Mouse (Mus musculus) midbrain, embryonic 14.5 days (tissue): ENCODE measurements around the gene Pde1a. TPM values are rescaled to one million over a fixed set of nuclear protein-coding genes. Genes with fewer than 3 reads are reported as not detected.

Source experiments
- ATAC-seq: fragments of 200-750 bp; cut with Nextera tagmentation; 2 replicates; pipeline ENCODE4 v1.8.0; 2017; ENCODE audit warnings: moderate number of reproducible peaks, moderate library complexity; ENCODE audit not compliant: low FRiP score, low TSS enrichment
- DNase-seq: peaks from one replicate; pipeline ENCODE4 v3.0.0-alpha.2; 2015
- H3K27ac ChIP-seq: fragments of 300-500 bp; sonication (generic); replicated peaks from 2 replicates; pipeline ENCODE4 v1.5.1; 2014; ENCODE audit warnings: mild to moderate bottlenecking, low read depth, low read length, moderate library complexity
- H3K27me3 ChIP-seq: fragments of 300-500 bp; sonication (generic); 2 replicates; pipeline ENCODE4 v1.6.1; 2014; ENCODE audit warnings: low read length, control low read depth, mixed read lengths; ENCODE audit not compliant: control insufficient read depth, insufficient read depth
- H3K36me3 ChIP-seq: fragments of 300-500 bp; sonication (generic); 2 replicates; pipeline ENCODE4 v1.6.1; 2014; ENCODE audit warnings: low read length, control low read depth; ENCODE audit not compliant: control insufficient read depth, insufficient read depth
- H3K4me1 ChIP-seq: fragments of 300-500 bp; sonication (generic); 2 replicates; pipeline ENCODE4 v1.6.1; 2014; ENCODE audit warnings: mild to moderate bottlenecking, antibody characterized with exemption, low read length, control low read depth; ENCODE audit not compliant: control insufficient read depth, insufficient read depth
- H3K4me2 ChIP-seq: fragments of 300-500 bp; sonication (generic); 2 replicates; pipeline ENCODE4 v1.6.1; 2014; ENCODE audit warnings: mild to moderate bottlenecking, low read length, moderate library complexity
- H3K4me3 ChIP-seq: fragments of 300-500 bp; sonication (generic); replicated peaks from 2 replicates; pipeline ENCODE4 v1.5.1; 2014; ENCODE audit warnings: low read depth, low read length
- H3K9ac ChIP-seq: fragments of 300-500 bp; sonication (generic); replicated peaks from 2 replicates; pipeline ENCODE4 v1.6.1; 2014; ENCODE audit warnings: mild to moderate bottlenecking, low read length, moderate library complexity
- H3K9me3 ChIP-seq: fragments of 300-500 bp; sonication (generic); 2 replicates; pipeline ENCODE4 v1.6.1; 2016; ENCODE audit warnings: low read length, control low read depth, mixed read lengths; ENCODE audit not compliant: control insufficient read depth
- WGBS: fragments of 180-500 bp; shearing (Covaris S2); extraction: QIAGEN DNeasy Blood & Tissue Kit; methylation state at CpG from one replicate; pipeline ENCODE4 v1.1.7; 2014; 5-methylcytosine and 5-hydroxymethylcytosine counted together
- polyA plus RNA-seq: library from polyadenylated mRNA; unstranded; fragments of >200 nt; fragmentation: Nextera tagmentation; extraction: Ambion mirVana; gene quantifications from 2 replicates; pipeline ENCODE4 v1.2.1, GENCODE M21; 2014

Gene Pde1a
- polyA plus RNA-seq, 1 experiment from 2014 or later, result 3.2 TPM

DNA sequence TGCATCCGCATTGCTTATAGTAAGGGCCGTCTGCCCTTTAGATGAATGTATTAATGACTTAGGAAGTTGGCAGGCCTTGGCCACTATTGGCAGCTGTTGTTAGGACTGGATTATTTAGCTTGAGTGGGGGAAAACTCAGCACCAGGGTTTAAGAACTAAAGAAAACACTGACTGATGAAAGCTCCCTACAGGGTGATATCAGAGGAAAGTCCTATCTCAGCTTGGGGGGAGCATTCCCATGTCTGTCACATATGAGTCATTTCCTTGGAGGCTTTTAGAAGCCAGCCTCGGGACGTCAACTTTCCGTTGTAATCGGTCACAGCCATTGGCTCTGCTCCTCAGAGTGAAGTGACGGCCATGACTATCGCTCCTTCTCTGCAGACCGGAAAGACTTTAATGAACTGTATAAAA, 146.0 kb downstream of the Pde1a start:
- H3K36me3 ChIP-seq, result no peaks in the 10 kb centered on the region
- ATAC-seq, result no peak
- peak; percentile 23 for DNase-seq
- no peak overlapping the region for H3K27ac ChIP-seq
- H3K9ac ChIP-seq, result no peak overlapping the region
- H3K27me3 ChIP-seq, result no peaks in the 10 kb centered on the region
- H3K4me3 ChIP-seq, result no peak overlapping the region
- no peaks in the 10 kb centered on the region for H3K9me3 ChIP-seq
- WGBS, result 64% methylated on average over 9 of the region's 9 CpGs
- no peak overlapping the region for H3K4me2 ChIP-seq
- H3K4me1 ChIP-seq, result no peaks in the 10 kb centered on the region

DNA sequence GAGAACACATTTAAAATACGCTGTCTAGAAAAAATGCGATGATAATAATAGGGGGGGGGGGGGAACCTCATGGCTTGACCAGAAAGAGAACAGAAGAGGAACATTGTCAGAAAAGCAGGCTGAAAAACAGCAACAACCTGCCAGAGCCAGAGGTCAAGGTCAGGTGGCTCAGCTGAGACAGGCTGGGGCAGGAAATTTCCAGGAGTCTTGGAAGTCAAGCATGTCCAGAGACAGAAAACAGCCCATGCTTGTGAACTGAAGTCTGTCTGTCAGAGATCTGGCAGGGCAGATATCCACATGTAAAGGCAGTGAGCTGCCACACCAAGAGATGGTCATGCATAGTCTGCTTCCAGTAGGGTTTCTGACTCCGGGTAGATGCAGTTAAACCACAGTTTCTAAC, 147.5 kb downstream of the Pde1a start:
- Histone ChIP-seq H3K4me3 (no peak overlapping the region), H3K9me3 (no peaks in the 10 kb centered on the region), H3K4me2 (no peak overlapping the region), H3K4me1 (0 out of 2 replicates have a peak, but pooled peaks cover 5% of the 10 kb centered on the region), H3K27me3 (no peaks in the 10 kb centered on the region), H3K36me3 (no peaks in the 10 kb centered on the region), H3K27ac (no peak overlapping the region), H3K9ac (no peak overlapping the region)
- 92% methylated on average over 3 of the region's 3 CpGs for WGBS
- DNase-seq (no peak), ATAC-seq (no peak)

DNA sequence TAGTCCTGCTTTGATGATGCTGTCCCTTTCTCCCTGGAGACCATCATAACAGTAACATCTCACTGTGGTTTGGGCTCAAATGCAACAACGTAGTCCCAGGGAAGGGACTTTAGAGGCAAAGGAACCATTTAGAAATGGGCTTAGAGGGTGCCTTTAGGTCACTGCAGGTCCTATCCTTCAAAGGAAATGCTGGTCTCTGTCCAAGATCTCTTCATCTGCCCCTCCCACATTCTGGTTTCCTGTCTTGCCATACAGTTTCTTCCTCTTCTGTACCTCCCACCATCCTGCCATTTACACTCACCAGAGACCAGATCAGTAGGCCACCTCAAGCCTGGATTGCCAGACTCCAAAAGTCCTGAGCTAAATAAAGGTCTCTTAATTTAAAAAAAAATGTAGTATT, 150.3 kb downstream of the Pde1a start:
- Histone ChIP-seq H3K9ac (no peak overlapping the region), H3K4me2 (no peak overlapping the region), H3K4me1 (0 out of 2 replicates have a peak, but pooled peaks cover 5% of the 10 kb centered on the region), H3K4me3 (no peak overlapping the region), H3K9me3 (no peaks in the 10 kb centered on the region), H3K27ac (no peak overlapping the region), H3K27me3 (no peaks in the 10 kb centered on the region), H3K36me3 (no peaks in the 10 kb centered on the region)
- ATAC-seq, result no peak
- DNase-seq, result no peak
- 84% methylated on average over 1 of the region's 1 CpGs for WGBS

DNA sequence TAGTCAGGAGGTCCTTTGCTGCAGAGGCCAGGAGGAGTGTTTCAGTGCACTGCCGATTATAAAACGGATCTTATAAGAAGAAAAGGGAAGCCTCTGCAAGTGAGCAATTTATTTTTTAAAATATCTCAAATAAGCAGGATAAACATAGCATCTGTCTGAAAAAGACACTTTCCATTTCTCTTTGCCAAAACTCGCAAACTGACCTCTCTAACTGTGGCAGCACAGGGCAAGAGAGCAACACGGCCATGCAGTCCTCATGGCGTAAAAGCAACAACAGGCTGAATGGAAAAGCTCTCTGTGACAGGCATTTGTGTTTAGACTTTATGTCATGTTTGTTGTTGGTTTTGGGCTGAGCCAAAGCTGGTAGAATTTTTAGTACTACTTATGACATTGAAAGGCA, 152.0 kb downstream of the Pde1a start:
- no peak overlapping the region for H3K9ac ChIP-seq
- no peak overlapping the region for H3K4me2 ChIP-seq
- H3K27ac ChIP-seq, result no peak overlapping the region
- H3K27me3 ChIP-seq, result no peaks in the 10 kb centered on the region
- no peaks in the 10 kb centered on the region for H3K36me3 ChIP-seq
- H3K9me3 ChIP-seq, result no peaks in the 10 kb centered on the region
- DNase-seq (no peak), ATAC-seq (no peak)
- 0 out of 2 replicates have a peak, but pooled peaks cover 5% of the 10 kb centered on the region for H3K4me1 ChIP-seq
- 74% methylated on average over 5 of the region's 5 CpGs for WGBS
- no peak overlapping the region for H3K4me3 ChIP-seq

DNA sequence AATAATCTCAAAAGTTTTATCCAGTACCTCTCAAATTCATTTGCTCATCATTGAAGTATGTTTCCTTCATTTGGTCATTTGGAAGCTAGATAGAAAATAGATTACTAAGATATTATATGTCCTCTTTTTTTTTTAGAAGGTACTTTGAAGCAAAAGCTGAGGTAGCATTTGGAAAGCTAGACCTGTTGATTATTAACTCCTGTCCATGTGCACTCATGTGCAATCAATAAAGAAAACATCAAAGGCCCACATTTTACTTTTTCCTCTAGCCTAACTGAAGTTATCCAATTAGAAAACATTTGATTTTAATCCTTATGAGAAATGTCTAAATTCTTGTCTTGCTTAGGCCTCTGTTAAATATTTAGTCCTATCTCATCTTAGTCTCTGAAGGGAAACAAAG, 153.3 kb downstream of the Pde1a start:
- no peaks in the 10 kb centered on the region for H3K27me3 ChIP-seq
- no peak overlapping the region for H3K4me3 ChIP-seq
- ATAC-seq, result no peak
- no peaks in the 10 kb centered on the region for H3K9me3 ChIP-seq
- H3K27ac ChIP-seq, result no peak overlapping the region
- H3K36me3 ChIP-seq, result no peaks in the 10 kb centered on the region
- 0 out of 2 replicates have a peak, but pooled peaks cover 5% of the 10 kb centered on the region for H3K4me1 ChIP-seq
- no peak overlapping the region for H3K9ac ChIP-seq
- no peak overlapping the region for H3K4me2 ChIP-seq
- DNase-seq, result no peak

- no peak overlapping the region for H3K4me3 ChIP-seq
- DNase-seq (no peak), ATAC-seq (no peak)
- H3K4me1 ChIP-seq, result 0 out of 2 replicates have a peak, but pooled peaks cover 3% of the 10 kb centered on the region
- no peak overlapping the region for H3K4me2 ChIP-seq
- H3K9me3 ChIP-seq, result no peaks in the 10 kb centered on the region
- no peaks in the 10 kb centered on the region for H3K27me3 ChIP-seq
- no peak overlapping the region for H3K27ac ChIP-seq
- H3K9ac ChIP-seq, result no peak overlapping the region
- H3K36me3 ChIP-seq, result no peaks in the 10 kb centered on the region
Measured at GRCm38 (mm10) chr2:79972271-79972670, 157.0 kb downstream of the Pde1a start.

DNA sequence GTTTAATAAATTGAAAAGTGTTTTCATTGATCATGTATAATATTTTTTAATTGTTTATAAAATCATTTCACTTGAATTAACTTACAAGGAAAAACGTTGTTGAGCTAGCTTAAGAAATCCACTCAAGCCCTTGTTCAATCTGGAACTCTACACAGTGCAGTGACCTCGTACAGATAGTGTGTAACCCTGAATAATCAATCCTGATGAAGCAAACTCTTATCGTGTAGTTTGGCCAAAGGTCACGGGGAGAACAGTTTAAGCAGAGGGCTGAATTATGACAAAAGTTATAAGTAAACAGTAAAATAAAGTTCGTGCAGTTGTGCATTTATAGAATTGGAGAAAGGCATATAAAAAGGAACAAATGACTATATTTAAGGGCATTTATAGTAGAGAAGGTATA, 159.7 kb downstream of the Pde1a start:
- Histone ChIP-seq H3K4me2 (no peak overlapping the region), H3K9ac (no peak overlapping the region), H3K9me3 (no peaks in the 10 kb centered on the region), H3K4me1 (no peaks in the 10 kb centered on the region), H3K27me3 (no peaks in the 10 kb centered on the region), H3K4me3 (no peak overlapping the region), H3K36me3 (no peaks in the 10 kb centered on the region), H3K27ac (no peak overlapping the region)
- no peak for ATAC-seq
- no peak for DNase-seq
- 79% methylated on average over 5 of the region's 5 CpGs for WGBS

- no peaks in the 10 kb centered on the region for H3K36me3 ChIP-seq
- ATAC-seq, result no peak
Measured at GRCm38 (mm10) chr2:79966681-79967506, 162.4 kb downstream of the Pde1a start.

DNA sequence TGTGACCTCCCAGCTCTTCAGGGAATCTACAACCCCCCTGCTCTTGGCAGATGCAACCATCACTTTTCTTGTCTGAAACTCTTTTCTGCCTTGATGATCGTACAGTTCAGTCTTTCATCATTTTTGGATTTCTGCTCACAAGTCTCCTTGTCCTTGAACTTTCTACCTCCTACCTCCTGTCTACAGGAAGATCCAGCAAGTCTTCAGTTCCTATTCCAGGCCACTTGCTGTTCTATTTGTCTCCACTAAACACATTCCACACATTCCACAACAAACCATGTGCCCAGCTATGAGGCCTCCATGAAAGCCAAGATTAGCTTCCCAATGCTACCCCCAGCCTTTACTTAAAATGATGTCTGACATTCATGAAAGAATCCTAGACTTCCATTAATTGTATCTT, 163.2 kb downstream of the Pde1a start:
- WGBS, result 95% methylated on average over 1 of the region's 1 CpGs
- H3K4me3 ChIP-seq, result no peak overlapping the region
- H3K4me2 ChIP-seq, result no peak overlapping the region
- H3K36me3 ChIP-seq, result no peaks in the 10 kb centered on the region
- H3K27ac ChIP-seq, result no peak overlapping the region
- no peaks in the 10 kb centered on the region for H3K9me3 ChIP-seq
- H3K9ac ChIP-seq, result no peak overlapping the region
- ATAC-seq (no peak), DNase-seq (no peak)
- no peaks in the 10 kb centered on the region for H3K27me3 ChIP-seq
- H3K4me1 ChIP-seq, result no peaks in the 10 kb centered on the region

More at GRCm38 (mm10) chr2:79966681-79967506, 162.4 kb downstream of the Pde1a start:
- WGBS, result 82% methylated on average over 9 of the region's 9 CpGs
- Histone ChIP-seq H3K9ac (no peak overlapping the region), H3K27me3 (no peaks in the 10 kb centered on the region), H3K9me3 (no peaks in the 10 kb centered on the region), H3K4me2 (no peak overlapping the region), H3K4me1 (no peaks in the 10 kb centered on the region), H3K27ac (no peak overlapping the region), H3K4me3 (no peak overlapping the region)
- DNase-seq, result no peak
